Mouse (Mus musculus) adrenal gland, postnatal 14 days (tissue): Measurements from ENCODE around the gene Fgf22. TPM values are rescaled to one million over a fixed set of nuclear protein-coding genes. Genes with fewer than 3 reads are reported as not detected.
A peak's percentile ranks its signal among the peaks of the same experiment; 100 is the strongest.

Experiments used
- DNase-seq: peaks from one replicate; pipeline ENCODE4 v3.0.0; 2021; ENCODE audit warnings: mixed read lengths
- long read RNA-seq, 2 experiments: library from polyadenylated mRNA; stranded (forward); transcript quantifications; one replicate each; pipeline ENCODE4 v2.0.0; 2021
- total RNA-seq: library from RNA; stranded (reverse); gene quantifications from 2 replicates; pipeline ENCODE4 v1.2.3, GENCODE M21; 2021

The Fgf22 gene
- total RNA-seq, result not detected in 2 replicates
- long read RNA-seq, experiment 1, result 0 reads
- long read RNA-seq, experiment 2, partial matches to known transcripts, result 0 of 8 reads
- long read RNA-seq, experiment 2, other reads (novel, unspliced or antisense), result 8 of 8 reads

- DNase-seq, result peak; percentile 90
These were observed at the start of gene Fgf22 for GRCm38 (mm10) chr10:79754856-79755516. TSS of gene Fgf22 (plus strand) at chr10:79755076.

- DNase-seq, result peak; percentile 38
These were observed 48.9 kb upstream of the Fgf22 start for GRCm38 (mm10) chr10:79705951-79706350.

GRCm38 (mm10) chr10:79706406-79707094 lies 48.3 kb upstream of the Fgf22 start:
- DNase-seq, result peak; percentile 59

- peak; percentile 4 for DNase-seq
These were observed 47.7 kb upstream of the Fgf22 start for GRCm38 (mm10) chr10:79707162-79707561.

- DNase-seq, result peak; percentile 34
These were observed 47.1 kb upstream of the Fgf22 start for GRCm38 (mm10) chr10:79707759-79708158.

GRCm38 (mm10) chr10:79708668-79709067 lies 46.2 kb upstream of the Fgf22 start:
- DNase-seq, result peak; percentile 4

- DNase-seq, result no peak
These were observed 45.6 kb upstream of the Fgf22 start for GRCm38 (mm10) chr10:79709307-79709706.

- no peak for DNase-seq
These were observed 42.8 kb upstream of the Fgf22 start for GRCm38 (mm10) chr10:79712029-79712428.

- peak; percentile 93 for DNase-seq
These were observed 42.3 kb upstream of the Fgf22 start for GRCm38 (mm10) chr10:79712499-79713126.

GRCm38 (mm10) chr10:79713163-79713562 lies 41.7 kb upstream of the Fgf22 start:
- DNase-seq, result no peak

- peak; percentile 54 for DNase-seq
These were observed 39.9 kb upstream of the Fgf22 start for GRCm38 (mm10) chr10:79714996-79715395.

GRCm38 (mm10) chr10:79716254-79716987 lies 38.5 kb upstream of the Fgf22 start, which contains the start of gene Hcn2:
TSS of gene Hcn2 (plus strand) at chr10:79716634.
- peak; percentile 60 for DNase-seq

- peak; percentile 50 for DNase-seq
These were observed 37.9 kb upstream of the Fgf22 start for GRCm38 (mm10) chr10:79716988-79717355.

GRCm38 (mm10) chr10:79717640-79718357 lies 37.1 kb upstream of the Fgf22 start:
- peak; percentile 90 for DNase-seq

GRCm38 (mm10) chr10:79721089-79721488 lies 33.8 kb upstream of the Fgf22 start:
- DNase-seq, result no peak

GRCm38 (mm10) chr10:79723047-79723446 lies 31.8 kb upstream of the Fgf22 start:
- no peak for DNase-seq

GRCm38 (mm10) chr10:79723692-79724091 lies 31.2 kb upstream of the Fgf22 start:
- DNase-seq, result no peak

- DNase-seq, result peak; percentile 85
These were observed 28.8 kb upstream of the Fgf22 start for GRCm38 (mm10) chr10:79726090-79726489.

- DNase-seq, result no peak
These were observed 26.3 kb upstream of the Fgf22 start for GRCm38 (mm10) chr10:79728323-79729249.

GRCm38 (mm10) chr10:79729357-79729965 lies 25.4 kb upstream of the Fgf22 start:
- no peak for DNase-seq
